Mouse (Mus musculus): ENCODE results near the gene Mlycd. TPM values are rescaled to one million over a fixed set of nuclear protein-coding genes. Genes with fewer than 3 reads are reported as not detected.

The Mlycd gene
- polyA plus RNA-seq, 1 experiment from 2014 or later, result 22.0 TPM

DNA sequence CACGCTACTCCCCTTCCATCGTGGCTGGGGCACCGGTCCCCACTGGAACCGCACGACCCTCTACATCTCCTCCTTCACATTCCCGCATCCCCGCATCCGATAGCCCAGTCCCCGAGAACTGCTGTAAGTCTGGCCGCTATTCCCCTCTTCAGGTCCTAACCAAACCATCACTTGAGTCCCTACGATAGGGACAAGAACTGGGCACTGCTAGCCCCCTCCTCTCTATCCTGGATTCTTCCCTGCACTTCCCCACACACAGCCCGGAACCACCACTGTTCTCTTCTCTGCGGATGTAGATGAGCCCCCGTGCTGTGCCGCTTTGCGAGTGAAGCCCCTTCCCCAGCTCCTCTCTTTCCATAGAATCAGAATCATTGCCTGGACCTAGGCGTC, 53.1 kb downstream of the Mlycd start:
- Histone ChIP-seq H3K27me3 (ENCODE audit: control insufficient read depth, insufficient read depth, low read length) (peaks cover 3% of the 10 kb centered on the region; the same call in 1 of the 2 replicates), H3K27ac (replicated peaks) (no peak overlapping the region), H3K4me2 (replicated peaks; ENCODE audit: low read depth) (no peak overlapping the region), H3K9ac (ENCODE audit: low read length) (no peak overlapping the region), H3K9me3 (ENCODE audit: control insufficient read depth, low read length) (no peaks in the 10 kb centered on the region), H3K4me1 (replicated peaks; ENCODE audit: control insufficient read depth, insufficient read depth) (no peaks in the 10 kb centered on the region), H3K36me3 (ENCODE audit: control insufficient read depth, insufficient read depth, low read length) (peaks cover 5% of the 10 kb centered on the region; the same call in 1 of the 2 replicates), H3K4me3 (ENCODE audit: low read depth, low read length) (no peak overlapping the region)
- DNase-seq (ENCODE audit: low spot score) (no peak), ATAC-seq (ENCODE audit: low FRiP score, low TSS enrichment) (no peak)
- TF ChIP-seq EP300 (optimal IDR thresholded peaks at IDR 0.05) (no peak), CTCF (IDR thresholded peaks at IDR 0.05; ENCODE audit: low read depth) (no peak)
- 6% methylated on average over 16 of the region's 17 CpGs for WGBS

DNA sequence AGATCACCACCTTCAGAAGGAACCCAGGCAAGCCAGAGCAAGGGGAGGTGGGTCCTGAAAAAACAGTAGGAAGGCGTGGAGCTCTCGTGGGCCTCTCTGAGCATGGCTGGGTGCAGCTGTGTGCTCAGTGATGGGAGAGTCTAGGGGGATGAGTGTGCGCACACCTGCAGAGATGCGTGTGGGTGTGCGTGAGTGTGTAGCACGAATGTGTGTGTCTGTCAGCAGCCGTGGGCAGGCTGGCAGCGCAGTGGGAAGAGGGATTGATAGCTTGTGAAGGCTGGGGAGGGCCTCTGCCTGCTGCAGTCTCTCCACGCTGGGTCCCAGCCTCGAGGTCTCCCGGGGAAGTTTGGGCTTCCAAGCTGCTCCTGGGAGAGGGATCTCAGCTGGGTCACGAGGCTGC, 54.9 kb downstream of the Mlycd start:
- H3K36me3 ChIP-seq (ENCODE audit: control insufficient read depth, insufficient read depth, low read length), result no peaks in the 10 kb centered on the region
- H3K4me2 ChIP-seq (replicated peaks; ENCODE audit: low read depth), result no peak overlapping the region
- H3K9me3 ChIP-seq (ENCODE audit: control insufficient read depth, low read length), result no peaks in the 10 kb centered on the region
- ATAC-seq (ENCODE audit: low FRiP score, low TSS enrichment) (no peak), DNase-seq (ENCODE audit: low spot score) (no peak)
- peaks cover 3% of the 10 kb centered on the region; the same call in 1 of the 2 replicates for H3K27me3 ChIP-seq (ENCODE audit: control insufficient read depth, insufficient read depth, low read length)
- no peak for TF ChIP-seq CTCF (IDR thresholded peaks at IDR 0.05; ENCODE audit: low read depth)
- no peak for TF ChIP-seq EP300 (optimal IDR thresholded peaks at IDR 0.05)
- 71% methylated on average over 10 of the region's 12 CpGs for WGBS
- H3K4me1 ChIP-seq (replicated peaks; ENCODE audit: control insufficient read depth, insufficient read depth), result no peaks in the 10 kb centered on the region
- no peak overlapping the region for H3K27ac ChIP-seq (replicated peaks)
- H3K9ac ChIP-seq (ENCODE audit: low read length), result no peak overlapping the region
- no peak overlapping the region for H3K4me3 ChIP-seq (ENCODE audit: low read depth, low read length)

DNA sequence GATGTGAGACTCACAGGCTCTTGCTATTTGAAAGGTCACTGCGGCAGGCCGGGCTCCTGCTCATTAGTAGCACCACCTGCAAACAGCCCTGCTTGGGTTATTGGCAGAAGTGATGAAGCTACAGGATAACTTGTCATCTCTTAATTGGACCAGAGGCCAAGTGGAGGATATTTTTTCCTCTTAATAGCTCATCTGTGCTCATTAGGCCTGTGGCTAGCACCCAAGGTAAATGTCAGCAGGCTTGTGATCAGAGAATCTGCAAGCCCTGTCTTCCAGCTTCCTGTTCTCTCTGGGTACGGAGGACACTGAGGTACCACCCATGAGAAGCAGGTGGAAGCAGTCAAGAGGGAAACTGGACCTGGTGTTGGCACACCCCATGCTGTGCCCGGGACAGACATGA, 56.5 kb downstream of the Mlycd start:
- WGBS, result 94% methylated on average over 4 of the region's 4 CpGs
- DNase-seq (ENCODE audit: low spot score), result no peak
- Histone ChIP-seq H3K9ac (ENCODE audit: low read length) (no peak overlapping the region), H3K27me3 (ENCODE audit: control insufficient read depth, insufficient read depth, low read length) (peaks cover 3% of the 10 kb centered on the region; the same call in 1 of the 2 replicates), H3K4me2 (replicated peaks; ENCODE audit: low read depth) (no peak overlapping the region), H3K27ac (replicated peaks) (no peak overlapping the region), H3K4me1 (replicated peaks; ENCODE audit: control insufficient read depth, insufficient read depth) (no peaks in the 10 kb centered on the region), H3K4me3 (ENCODE audit: low read depth, low read length) (no peak overlapping the region), H3K36me3 (ENCODE audit: control insufficient read depth, insufficient read depth, low read length) (no peaks in the 10 kb centered on the region), H3K9me3 (ENCODE audit: control insufficient read depth, low read length) (no peaks in the 10 kb centered on the region)
- TF ChIP-seq EP300 (optimal IDR thresholded peaks at IDR 0.05) (no peak), CTCF (IDR thresholded peaks at IDR 0.05; ENCODE audit: low read depth) (no peak)
- no peak for ATAC-seq (ENCODE audit: low FRiP score, low TSS enrichment)

DNA sequence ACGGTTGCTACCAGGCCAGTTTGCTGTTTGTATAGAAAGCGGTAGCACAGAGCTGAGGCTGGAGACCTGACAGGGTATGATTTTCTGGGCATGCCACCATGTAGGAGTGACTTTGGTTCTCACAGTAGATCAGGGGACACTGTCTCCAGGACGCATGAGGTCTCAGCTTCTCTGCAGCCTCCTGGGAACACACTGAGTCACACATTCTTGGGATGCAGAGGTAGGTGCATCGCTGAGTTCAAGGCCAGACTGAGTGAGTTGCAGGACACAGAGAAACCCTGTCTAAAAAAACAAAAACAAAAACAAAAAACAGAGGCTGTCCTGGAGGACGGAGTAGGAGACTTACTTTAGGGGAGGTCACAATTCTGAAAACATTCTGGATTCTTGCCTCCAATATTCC, 58.2 kb downstream of the Mlycd start:
- ATAC-seq (ENCODE audit: low FRiP score, low TSS enrichment), result no peak

DNA sequence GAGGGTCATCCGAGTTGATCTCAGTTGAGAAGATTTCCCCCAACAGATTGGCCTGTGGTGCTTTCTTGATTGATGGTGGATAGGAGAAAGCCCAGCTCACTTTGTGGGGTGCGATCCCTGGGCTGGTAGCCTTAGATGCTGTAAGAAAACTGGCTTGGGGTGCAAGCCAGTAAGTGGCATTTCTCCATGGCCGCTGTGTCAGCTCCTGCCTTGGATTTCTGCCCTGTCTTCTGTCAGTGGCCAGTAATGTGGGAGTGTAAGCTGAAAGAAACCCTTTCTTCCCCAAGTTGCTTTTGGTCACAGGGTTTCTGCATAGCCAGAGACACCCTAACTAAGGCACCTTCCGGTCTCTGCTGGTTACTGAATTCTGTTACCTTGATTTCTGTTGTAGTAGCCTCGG, 61.4 kb downstream of the Mlycd start:
- Histone ChIP-seq H3K4me3 (ENCODE audit: low read depth, low read length) (no peak overlapping the region), H3K27me3 (ENCODE audit: control insufficient read depth, insufficient read depth, low read length) (no peaks in the 10 kb centered on the region), H3K27ac (replicated peaks) (no peak overlapping the region), H3K9ac (ENCODE audit: low read length) (no peak overlapping the region), H3K36me3 (ENCODE audit: control insufficient read depth, insufficient read depth, low read length) (no peaks in the 10 kb centered on the region), H3K4me2 (replicated peaks; ENCODE audit: low read depth) (no peak overlapping the region), H3K9me3 (ENCODE audit: control insufficient read depth, low read length) (no peaks in the 10 kb centered on the region), H3K4me1 (replicated peaks; ENCODE audit: control insufficient read depth, insufficient read depth) (no peaks in the 10 kb centered on the region)
- ATAC-seq (ENCODE audit: low FRiP score, low TSS enrichment) (no peak), DNase-seq (ENCODE audit: low spot score) (no peak)
- WGBS, result 79% methylated on average over 5 of the region's 5 CpGs
- TF ChIP-seq EP300 (optimal IDR thresholded peaks at IDR 0.05) (no peak), CTCF (IDR thresholded peaks at IDR 0.05; ENCODE audit: low read depth) (no peak)

More for the DNA sequence above, 58.2 kb downstream of the Mlycd start:
- Histone ChIP-seq H3K27ac (replicated peaks) (no peak overlapping the region), H3K36me3 (ENCODE audit: control insufficient read depth, insufficient read depth, low read length) (no peaks in the 10 kb centered on the region), H3K9me3 (ENCODE audit: control insufficient read depth, low read length) (no peaks in the 10 kb centered on the region), H3K4me1 (replicated peaks; ENCODE audit: control insufficient read depth, insufficient read depth) (no peaks in the 10 kb centered on the region), H3K27me3 (ENCODE audit: control insufficient read depth, insufficient read depth, low read length) (0 out of 2 replicates have a peak, but pooled peaks cover 3% of the 10 kb centered on the region), H3K9ac (ENCODE audit: low read length) (no peak overlapping the region), H3K4me3 (ENCODE audit: low read depth, low read length) (no peak overlapping the region), H3K4me2 (replicated peaks; ENCODE audit: low read depth) (no peak overlapping the region)
- no peak for TF ChIP-seq EP300 (optimal IDR thresholded peaks at IDR 0.05)
- no peak for TF ChIP-seq CTCF (IDR thresholded peaks at IDR 0.05; ENCODE audit: low read depth)
- DNase-seq (ENCODE audit: low spot score), result no peak
- 83% methylated on average over 5 of the region's 5 CpGs for WGBS

DNA sequence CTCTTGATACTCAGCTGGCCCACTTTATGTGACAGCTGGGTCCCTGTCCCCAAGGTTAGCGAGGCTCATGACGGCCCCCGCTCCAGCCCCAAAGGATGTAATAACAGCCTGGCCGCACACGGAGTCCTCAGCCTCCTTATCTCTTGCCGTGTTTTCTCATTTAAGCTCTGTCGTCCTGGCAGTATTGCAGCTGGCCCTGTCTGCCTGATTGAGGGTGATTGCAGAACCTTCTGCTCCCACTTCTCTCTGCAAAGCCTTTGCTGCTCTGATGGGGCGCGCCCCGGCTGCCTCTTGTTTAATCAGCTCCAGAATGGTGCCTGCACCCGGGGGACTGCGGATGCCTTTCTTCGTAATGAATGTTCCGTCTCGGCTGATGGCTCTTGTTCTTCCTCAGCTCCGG, 65.0 kb downstream of the Mlycd start:
- Histone ChIP-seq H3K9ac (ENCODE audit: low read length) (no peak overlapping the region), H3K27ac (replicated peaks) (no peak overlapping the region), H3K36me3 (ENCODE audit: control insufficient read depth, insufficient read depth, low read length) (no peaks in the 10 kb centered on the region), H3K9me3 (ENCODE audit: control insufficient read depth, low read length) (no peaks in the 10 kb centered on the region), H3K4me1 (replicated peaks; ENCODE audit: control insufficient read depth, insufficient read depth) (no peaks in the 10 kb centered on the region), H3K27me3 (ENCODE audit: control insufficient read depth, insufficient read depth, low read length) (no peaks in the 10 kb centered on the region), H3K4me2 (replicated peaks; ENCODE audit: low read depth) (no peak overlapping the region), H3K4me3 (ENCODE audit: low read depth, low read length) (no peak overlapping the region)
- TF ChIP-seq EP300 (optimal IDR thresholded peaks at IDR 0.05) (no peak), CTCF (IDR thresholded peaks at IDR 0.05; ENCODE audit: low read depth) (no peak)
- DNase-seq (ENCODE audit: low spot score), result no peak
- no peak for ATAC-seq (ENCODE audit: low FRiP score, low TSS enrichment)
- 38% methylated on average over 16 of the region's 16 CpGs for WGBS

Other genes with a start within 250 kb of the Mlycd start
- gene Hsbp1, start 50.4 kb upstream of the Mlycd start, polyA plus RNA-seq (2015; fragmentation: Nextera tagmentation; extraction: Ambion mirVana), result 245 and 246 TPM in 2 replicates
- gene Osgin1, start 39.2 kb downstream of the Mlycd start, polyA plus RNA-seq (2015; fragmentation: Nextera tagmentation; extraction: Ambion mirVana), result 11.4 and 14.5 TPM in 2 replicates
- 1.5 and 1.6 TPM in 2 replicates for gene Necab2, start 51.8 kb downstream of the Mlycd start, polyA plus RNA-seq (2015; fragmentation: Nextera tagmentation; extraction: Ambion mirVana)
- not detected in 2 replicates for gene Slc38a8, start 106.8 kb downstream of the Mlycd start, polyA plus RNA-seq (2015; fragmentation: Nextera tagmentation; extraction: Ambion mirVana)
- 37.1 and 38.4 TPM in 2 replicates for gene Mbtps1, start 163.9 kb downstream of the Mlycd start, polyA plus RNA-seq (2015; fragmentation: Nextera tagmentation; extraction: Ambion mirVana)
- 21.3 and 21.4 TPM in 2 replicates for gene Hsdl1, start 180.3 kb downstream of the Mlycd start, polyA plus RNA-seq (2015; fragmentation: Nextera tagmentation; extraction: Ambion mirVana)
- 0.24 and 0.30 TPM in 2 replicates for gene Dnaaf1, start 180.4 kb downstream of the Mlycd start, polyA plus RNA-seq (2015; fragmentation: Nextera tagmentation; extraction: Ambion mirVana)
- 5.9 and 6.2 TPM in 2 replicates for gene Taf1c, start 210.3 kb downstream of the Mlycd start, polyA plus RNA-seq (2015; fragmentation: Nextera tagmentation; extraction: Ambion mirVana)
- gene Adad2, start 217.9 kb downstream of the Mlycd start, polyA plus RNA-seq (2015; fragmentation: Nextera tagmentation; extraction: Ambion mirVana), result not detected in 2 replicates
- gene Kcng4, start 240.8 kb downstream of the Mlycd start, polyA plus RNA-seq (2015; fragmentation: Nextera tagmentation; extraction: Ambion mirVana), result 0.49 and 0.52 TPM in 2 replicates